Mouse (Mus musculus) cerebellum, adult 11-12 months (tissue): ENCODE results near the gene Rxrb.
A peak's percentile ranks its signal among the peaks of the same experiment; 100 is the strongest.
"Not testable (repeated sequence)": the region's sequence is repeated elsewhere in the genome, so short reads cannot be mapped to it uniquely, and the experiment has no call there.

ENCODE experiments used
- DNase-seq: peaks from one replicate; pipeline ENCODE4 v3.0.0; 2022

The Rxrb gene

DNA sequence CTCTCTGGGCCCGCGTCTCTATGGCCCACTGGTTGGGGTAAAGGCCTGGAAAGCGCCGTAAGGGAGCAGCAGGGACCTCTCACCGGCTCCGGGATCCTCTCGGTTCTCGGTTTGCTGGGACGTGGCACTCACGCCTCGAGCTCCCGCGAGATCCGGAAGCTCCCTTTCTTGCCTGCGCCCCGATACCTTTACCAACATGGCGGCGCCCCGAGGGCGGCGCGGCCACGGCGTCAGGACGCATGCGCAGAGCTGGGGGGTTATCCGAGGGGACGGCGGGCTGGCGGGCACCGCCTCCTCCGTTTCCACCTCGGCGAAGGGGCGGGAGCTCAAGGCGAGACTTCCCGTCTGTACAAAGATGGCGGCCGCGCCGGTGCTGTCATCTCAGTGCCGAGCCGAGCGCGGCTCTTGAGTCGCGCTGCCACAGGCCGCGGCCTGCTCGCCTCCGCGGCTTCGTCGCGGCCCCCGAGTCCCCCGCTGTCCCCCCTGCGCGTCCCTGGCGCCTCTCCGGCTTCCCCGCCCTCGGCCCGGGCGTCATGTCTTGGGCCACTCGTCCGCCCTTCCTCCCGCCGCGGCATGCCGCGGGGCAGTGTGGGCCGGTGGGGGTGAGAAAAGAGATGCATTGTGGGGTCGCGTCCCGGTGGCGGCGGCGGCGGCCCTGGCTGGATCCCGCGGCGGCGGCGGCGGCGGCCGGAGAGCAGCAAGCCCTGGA is at the start of gene Rxrb, which contains the start of gene Slc39a7:
Rxrb (plus strand) TSS at position 348 of the 709 bp plus-strand sequence.
Slc39a7 (minus strand) TSS at position 218 of the 709 bp plus-strand sequence.
- DNase-seq: peak; percentile 98

DNA sequence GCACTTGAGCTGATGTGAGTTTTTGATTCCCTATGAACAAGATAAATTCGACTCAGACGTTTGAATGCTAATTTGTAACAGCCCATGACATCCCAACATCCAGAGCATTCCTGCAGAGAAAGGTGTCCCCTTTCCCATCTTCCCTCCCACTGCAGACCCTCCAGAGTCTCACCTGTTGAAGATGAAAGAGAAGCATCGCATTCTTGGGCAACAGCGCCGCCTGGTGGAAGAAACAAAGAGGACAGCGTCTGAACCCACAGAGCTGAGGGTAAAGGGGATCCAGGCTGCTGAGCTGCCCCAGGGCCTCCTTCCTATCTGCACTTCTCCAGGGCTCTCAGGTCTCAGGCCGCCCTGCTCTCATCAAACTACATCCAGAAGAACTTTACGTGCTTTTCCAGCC is 49.5 kb upstream of the Rxrb start:
- DNase-seq: peak; percentile 63

DNA sequence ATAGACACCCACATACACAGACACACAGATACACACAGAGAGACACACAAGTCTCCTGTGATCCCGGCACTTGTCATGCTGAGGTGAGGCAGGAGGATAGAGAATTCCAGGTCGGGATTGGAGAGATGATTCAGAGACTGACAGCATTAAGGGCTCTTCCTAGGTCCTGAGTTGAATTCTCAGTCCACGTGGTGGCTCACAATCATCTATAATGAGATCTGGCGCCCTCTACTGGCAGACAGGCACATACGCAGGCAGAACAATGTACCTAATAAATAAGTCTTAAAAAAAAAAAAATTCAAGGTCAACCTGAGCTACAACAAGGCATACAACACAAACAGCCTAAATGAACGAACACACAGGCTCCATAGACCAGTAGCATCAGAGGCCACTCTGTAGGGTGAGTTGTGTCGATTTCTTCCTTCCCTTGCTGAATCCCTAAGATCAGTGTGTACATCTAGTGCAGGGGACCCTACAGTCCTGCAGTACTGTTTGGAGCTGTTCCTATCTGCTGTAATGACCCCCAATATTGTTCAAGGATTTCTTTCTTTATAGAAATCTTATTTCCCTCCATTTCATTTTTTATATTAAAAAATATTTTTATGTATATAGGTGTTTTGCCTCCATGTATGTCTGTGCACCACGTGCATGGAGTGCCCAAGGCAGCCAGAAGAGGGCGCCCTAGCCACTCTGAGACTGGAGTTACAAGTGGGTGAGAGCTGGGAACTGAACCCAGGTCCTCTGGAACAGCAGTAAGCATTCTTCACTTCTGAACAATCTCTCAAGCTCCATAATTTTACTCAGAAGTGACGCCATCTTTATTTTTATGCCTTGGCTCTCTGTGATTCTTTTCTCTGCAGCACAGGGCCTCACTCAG is 39.6 kb upstream of the Rxrb start:
- DNase-seq: peak; percentile 30

DNA sequence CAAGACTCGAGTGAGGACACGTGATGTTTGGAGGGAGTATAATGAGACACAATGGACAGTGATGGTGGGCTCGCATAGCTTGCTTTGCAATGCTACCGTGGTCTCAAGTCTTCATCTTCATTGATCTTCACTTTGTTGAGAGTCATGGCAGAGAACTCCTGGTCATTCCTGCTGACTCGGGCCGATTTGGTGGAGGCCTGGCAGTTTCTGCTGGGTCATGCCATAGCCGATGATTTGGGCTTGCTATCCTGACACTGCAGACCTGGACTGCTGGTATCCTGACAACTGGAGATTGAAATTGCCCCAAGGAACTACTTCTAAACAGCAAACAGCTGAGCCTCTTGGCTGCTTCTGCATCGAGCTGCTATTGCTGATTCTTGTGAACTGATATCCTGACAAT is 36.7 kb upstream of the Rxrb start:
- DNase-seq: no peak

DNA sequence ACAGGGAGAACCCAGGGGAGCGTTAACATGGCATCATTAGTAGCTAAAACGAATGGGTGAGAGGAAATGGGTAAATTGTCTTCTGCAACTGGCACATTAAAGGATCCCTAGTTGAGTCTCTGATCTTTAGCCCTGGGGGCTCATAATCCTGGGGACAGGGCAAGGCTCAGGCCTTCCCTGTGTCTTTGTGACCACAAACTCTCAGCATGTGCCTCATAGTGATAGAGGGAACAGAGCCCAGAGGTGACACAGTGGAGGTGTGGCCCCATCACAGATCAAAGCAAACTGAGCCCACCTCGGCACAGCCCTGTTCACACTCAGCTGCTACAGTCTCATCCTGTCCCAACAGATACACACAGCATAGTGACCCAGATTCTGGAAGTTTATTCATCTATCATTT is 36.0 kb upstream of the Rxrb start:
- no peak for DNase-seq

DNA sequence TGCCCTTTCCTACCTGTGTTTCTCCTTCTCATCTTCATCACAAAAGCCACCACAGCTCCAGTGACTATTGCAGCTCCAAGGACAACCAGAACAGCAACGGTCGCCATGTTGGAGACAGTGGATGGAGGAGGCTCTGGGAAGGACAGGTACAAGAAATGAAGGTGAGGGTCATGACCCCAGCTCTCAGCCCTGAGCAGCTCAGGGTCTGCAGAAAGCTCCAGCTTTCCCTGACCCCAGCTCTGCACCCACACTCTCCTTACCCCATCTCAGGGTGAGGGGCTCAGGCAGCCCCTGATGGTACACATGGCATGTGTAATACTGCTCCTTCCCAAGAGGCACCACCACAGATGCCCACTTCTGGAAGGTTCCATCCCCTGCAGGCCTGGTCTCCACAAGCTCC is 34.6 kb upstream of the Rxrb start:
- DNase-seq: not testable (repeated sequence)

DNA sequence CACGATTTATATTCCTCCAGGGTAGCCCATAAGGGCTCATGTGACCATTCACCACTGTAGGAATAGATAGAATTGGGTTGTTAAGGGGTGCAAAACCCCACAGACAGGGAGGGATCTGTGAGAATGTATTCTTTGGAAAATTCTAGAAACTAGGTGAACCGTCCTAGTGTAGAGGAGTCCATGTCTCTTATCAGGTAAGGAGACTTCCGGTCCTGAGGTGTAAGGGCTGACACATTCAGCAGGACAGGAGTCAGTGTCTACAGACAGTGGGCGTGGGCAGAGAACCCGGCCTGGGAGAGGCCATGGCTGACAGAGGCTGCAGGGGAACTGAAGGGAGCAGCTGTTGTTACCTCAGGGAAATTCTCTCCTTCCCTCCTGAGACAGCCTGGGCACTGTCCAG is 32.9 kb upstream of the Rxrb start:
- not testable (repeated sequence) for DNase-seq

DNA sequence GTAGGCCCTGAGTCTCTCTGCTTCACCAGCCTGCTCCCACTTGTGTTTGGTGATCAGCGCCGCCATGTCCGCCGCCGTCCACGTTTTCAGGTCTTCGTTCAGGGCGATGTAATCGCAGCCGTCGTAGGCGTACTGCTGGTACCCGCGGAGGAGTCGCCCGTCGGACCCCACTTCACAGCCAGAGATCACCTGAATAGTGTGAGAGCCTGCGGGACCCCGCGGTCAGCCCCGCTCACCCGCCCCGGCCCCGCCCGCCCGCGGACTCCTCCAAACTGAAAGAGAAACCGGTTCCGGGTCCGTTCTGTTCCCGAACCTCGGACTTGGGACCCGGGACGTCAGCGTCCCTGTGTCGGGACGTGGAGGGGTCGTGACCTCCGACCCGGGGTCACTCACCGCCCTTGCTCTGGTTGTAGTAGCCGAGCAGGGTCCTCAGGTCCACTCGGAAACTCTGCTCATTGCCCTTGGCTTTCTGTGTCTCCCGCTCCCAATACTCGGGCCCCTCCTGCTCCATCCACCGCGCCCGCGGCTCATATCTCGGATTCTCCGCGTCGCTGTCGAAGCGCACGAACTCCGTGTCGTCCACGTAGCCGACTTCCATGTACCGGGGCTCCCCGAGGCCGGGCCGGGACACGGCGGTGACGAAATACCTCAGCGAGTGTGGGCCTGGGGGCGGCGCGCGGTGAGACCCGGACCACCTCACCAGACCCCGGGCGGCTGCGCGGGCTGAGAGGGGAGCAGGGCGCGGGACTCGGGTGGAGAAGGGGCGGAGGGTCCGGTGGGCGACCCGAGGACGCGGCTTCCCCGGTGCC is 32.1 kb upstream of the Rxrb start:
- DNase-seq: no peak

DNA sequence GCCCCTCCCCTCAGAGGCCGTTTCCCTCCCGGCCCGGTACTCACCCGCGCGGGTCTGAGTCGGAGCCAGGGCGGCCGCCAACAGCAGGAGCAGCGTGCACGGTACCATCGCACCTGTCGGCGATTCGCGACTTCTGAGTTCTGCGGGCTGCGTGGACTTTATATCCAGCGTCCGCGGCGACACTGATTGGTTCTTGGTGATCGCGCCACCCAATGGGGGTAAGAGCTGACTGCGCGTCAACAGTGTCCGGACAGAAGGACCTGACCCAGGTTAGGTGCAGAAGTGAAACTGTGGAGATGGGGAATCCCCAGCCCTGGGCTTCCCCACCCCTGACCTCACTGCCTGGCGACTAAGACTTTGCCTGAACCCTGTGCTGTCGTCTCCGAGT is 31.5 kb upstream of the Rxrb start, which contains the start of gene H2-K1:
H2-K1 (minus strand) TSS at position 198 of the 388 bp plus-strand sequence.
- DNase-seq: peak; percentile 61

DNA sequence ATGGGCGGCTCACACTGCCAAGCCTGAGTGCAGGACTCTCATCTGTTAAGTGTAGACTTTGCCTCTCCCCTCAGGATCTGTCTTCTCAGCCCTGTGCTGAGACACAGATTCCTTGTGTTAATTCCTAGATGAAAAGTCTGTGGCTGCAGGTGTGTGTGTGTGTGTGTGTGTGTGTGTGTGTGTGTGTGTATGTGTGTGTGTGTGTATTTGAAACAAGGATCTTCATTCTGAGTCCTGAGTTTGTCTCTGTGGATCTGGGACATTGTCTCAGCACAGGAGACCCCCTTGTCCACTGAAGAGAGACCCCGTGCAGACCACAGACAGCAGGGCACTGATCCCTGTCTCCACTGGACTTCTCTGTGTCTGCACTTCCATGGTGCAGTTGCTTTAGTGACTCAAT is 30.8 kb upstream of the Rxrb start:
- not testable (repeated sequence) for DNase-seq

DNA sequence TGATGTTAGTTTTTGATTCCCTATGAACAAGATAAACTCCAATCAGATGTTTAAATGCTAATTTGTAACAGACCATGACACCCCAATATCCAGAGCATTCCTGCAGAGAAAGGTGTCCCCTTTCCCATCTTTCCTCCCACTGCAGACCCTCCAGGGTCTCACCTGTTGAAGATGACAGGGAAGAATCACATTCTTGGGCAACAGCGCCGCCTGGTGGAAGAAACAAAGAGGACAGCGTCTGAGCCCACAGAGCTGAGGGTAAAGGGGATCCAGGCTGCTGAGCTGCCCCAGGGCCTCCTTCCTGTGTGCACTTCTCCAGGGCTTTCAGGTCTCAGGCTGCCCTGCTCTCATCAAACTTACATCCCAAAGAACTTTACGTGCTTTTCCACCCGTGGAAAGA is 28.2 kb upstream of the Rxrb start:
- no peak for DNase-seq

DNA sequence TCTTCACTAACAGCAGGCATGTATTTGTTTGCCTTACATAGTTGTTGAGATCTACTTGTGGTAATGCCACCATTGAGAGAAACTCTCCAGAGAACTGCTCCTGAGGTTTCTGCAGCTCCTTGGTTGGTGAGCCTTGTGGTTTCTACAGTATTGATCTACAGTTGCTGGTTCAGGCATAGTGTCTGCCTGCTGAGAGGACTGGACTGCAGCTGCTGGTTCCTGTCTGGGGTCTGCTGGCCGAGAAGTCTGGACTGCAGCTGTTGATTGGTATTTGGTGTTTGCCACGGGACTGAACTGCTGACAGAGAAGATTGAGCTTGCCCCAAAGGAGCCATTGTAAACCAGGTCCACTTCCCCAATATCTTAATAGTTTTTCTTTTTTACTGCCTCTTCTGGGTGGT is 25.0 kb upstream of the Rxrb start:
- no peak for DNase-seq

DNA sequence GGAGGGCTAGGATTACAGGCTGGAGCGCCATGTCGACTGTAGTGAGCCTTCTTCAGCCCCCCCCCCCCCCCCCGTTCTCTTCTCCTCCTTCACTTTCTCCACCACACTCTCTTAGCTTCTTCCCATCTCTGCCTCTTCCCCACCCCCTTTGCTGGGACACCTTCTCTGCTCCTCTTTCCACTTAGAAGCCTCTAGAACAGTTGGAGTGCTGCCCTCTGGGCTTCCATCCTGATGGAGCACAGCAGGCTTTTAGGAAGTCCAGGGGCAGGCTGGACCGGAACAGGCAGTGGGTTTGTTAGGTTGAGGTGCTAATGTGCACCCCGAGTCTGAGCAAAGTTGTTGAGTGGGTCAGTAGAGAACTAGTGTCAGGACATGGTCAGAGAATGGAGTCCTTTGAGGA is 21.5 kb upstream of the Rxrb start:
- no peak for DNase-seq

DNA sequence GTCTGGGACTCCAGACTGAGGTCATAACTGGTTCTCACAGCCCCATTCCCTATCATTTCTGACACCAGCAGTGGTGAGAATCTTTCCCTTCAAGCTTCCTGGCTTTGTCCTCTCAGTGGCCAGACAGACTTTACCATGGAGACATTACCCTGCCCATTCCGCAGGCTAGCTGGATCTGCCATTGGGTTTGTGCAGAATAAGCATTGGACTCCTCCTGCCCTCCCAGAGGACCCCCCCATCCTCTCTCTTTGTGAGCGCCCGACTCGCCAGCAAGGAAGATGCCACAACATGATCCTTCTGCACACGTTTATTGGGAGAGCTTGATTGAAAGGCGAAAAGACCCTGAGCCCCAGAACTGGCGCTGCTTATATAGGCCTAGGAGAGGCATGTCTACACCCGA is 18.2 kb upstream of the Rxrb start:
- no peak for DNase-seq

DNA sequence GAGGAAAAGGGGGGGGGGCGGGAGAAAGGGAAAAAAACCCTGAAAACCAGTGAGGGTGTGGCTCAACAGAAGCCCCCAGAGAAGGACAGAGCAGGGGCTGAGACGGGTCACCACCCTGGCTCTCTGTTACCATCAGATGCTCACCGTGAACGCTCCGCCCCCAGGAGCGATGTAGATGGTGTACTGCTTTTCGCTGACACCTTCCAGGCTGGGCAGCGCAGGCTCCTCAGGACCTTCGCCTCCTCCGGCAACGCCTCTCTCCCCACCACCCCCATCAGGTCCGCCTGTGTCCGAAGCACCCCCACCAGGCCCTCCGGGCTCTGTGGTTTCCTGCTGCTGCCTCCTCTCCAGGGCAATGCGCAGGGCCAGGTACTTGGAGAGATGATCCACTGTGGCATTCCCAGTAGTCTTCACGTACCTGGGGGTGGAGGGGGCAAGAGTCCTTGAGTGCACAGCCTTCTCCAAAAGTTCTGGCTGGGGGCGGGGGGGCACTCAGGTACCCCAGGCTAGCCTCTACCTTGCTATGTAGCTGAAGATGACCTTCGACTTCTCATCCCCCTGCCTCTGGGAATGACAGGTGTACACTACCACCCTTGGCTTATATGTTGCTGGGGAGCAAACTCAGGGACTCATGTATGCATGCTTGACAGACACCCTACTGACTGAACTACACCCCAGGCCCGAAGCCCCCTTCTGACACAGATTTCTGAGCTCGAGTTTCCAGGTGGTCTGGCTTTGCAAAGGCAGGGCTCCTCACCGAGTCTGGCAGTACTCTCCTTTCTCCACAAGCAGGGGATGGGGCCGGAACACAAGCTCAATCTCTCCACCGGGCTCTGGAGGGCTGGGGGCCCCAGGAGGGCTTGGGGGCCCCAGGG is 9.8 kb upstream of the Rxrb start:
- peak; percentile 35 for DNase-seq

DNA sequence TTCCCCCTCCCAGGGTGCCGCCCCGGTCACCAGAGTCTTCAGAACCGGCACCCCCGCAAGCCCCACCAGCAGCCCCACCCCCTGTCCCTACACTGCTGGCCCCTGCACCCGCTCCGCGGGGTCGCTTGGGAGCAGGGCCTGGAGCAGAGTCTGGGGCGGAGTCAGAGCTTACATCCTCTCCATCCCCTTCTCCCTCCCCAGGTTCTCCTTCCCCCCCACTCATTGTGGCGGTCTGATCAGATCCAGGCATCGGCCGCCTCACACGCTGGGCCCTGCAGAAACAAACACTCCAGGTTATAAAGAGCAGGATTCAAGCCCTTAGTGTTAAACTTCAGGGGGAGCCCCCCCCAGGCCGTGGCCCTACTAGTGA is 9.2 kb upstream of the Rxrb start:
- DNase-seq: peak; percentile 38

DNA sequence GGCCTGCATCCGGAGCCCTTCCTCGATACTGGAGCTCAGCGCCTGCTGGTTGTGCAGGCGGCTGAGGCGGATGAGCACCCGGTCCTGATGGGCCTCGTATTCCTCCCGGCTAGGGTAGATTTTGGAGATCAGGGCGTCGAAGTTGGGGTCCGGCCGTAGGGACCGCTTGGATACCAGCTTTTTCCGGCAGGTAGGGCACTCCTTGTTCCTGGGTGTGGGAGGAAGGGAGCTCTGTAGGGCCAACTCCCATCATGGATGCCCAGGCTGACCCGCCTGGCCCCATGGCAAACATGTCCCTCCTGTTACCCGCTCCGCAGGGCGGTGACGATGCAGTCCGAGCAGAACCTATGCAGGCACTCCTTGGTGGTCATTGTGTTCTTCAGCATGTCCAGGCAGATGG is 8.6 kb upstream of the Rxrb start:
- DNase-seq: peak; percentile 45

DNA sequence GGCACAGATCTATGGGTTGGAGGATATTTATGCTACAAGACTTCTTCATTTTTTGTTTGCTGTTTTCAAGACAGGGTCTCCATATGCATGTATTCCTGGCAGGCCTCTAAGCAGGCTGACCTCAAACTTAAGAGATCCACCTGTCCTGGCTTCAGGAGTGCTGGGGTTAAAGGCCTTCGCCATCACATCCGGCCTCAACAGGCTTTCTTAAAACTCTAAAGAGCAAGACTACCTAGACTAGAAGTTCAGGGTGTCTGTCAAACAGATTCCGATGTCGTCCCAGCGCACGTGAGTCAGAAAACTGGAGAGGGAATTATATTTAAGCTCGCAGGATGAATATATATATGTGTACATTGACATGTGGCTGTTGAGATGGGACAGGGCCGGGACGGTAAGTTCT is 7.9 kb upstream of the Rxrb start:
- DNase-seq: no peak

DNA sequence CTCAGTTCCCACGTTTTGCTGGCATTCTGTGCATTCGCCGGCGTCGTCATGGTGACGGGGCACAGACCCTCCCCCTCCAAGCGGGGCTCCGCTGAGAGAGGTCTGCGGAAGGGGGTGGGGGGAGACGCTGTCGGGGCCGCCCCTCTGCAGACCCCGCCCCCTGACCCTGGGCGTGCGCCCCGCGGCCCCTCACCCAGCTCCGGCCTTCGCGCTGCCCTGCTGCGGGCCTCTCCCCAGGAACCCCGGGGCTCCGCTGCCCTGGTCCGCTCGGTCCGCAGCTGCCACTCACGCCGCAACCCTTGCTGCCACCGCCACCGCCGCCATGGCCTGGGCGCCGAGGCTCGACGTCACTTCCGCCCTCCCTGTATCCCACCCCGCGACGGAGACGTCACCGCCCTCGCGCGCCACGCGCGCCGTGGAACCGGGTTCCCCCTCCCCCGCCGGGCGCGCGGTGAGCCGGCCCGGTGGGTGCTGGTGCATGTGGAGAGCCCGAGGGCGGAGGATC is 7.2 kb upstream of the Rxrb start, which contains the start of gene Ring1:
Ring1 (minus strand) TSS at position 364 of the 505 bp plus-strand sequence.
- DNase-seq: peak; percentile 89

DNA sequence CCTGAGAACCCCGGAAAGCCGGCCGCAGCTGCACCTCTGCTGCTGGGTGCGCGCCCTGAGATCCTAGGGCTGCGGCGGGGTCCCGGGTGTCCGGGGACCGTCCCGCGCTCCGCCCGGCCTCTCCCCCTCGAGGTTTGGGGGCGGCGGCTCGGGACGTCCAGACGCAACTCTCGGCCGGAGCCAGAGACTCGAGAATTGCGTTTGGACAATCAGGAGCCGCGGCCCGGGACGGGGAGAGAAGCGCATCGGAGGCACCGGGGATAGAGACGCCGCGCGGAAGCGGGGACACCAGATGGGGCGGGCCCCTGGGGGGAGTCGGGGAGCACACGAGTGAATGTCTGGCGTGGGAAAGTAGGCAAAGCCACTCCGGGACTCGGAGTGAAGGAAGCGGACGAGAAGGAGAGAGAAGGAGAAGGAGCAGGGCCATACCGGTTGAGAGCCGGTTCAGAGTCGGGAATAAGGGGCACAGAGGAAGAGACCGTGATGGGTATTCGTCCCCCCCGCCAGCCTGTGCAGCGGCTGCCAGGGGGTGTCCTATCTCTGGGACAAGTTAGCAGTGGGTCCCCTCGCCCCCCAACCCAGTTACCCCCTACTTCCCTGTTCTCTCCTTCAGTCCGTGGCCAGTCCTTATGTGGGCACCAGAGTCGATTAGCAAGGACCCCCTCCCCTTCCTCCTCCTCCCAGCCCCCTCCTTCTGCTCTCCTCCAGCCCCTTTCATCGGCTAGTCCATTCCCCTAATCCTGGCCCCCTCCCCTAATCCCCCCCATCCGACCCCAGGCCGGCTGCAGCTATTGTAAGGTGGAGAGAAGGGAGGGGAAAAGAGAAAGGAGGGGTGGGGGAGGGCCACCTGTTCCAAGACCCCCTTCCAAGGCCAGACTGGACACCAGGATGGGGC is 6.5 kb upstream of the Rxrb start:
- DNase-seq: peak; percentile 56

DNA sequence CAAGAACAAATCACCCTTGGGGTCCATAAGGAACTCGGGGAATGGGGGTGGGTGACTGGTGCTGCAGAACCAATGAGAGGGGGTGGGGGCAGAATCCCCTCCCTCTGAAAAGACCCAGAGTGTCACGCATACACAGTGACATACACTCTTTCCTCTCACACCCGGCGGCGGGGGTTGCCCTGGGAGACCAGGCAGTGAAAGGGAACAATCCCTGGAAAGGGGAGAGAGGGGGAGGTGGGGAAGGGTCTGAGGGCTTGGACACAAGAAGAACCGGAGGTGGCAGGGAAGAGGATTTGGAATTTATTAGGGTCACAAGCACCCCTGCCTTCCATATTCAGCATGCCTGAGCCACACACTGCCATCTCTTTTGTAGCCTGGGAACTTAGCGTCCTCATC is 5.9 kb upstream of the Rxrb start:
- DNase-seq: peak; percentile 70
